Mouse (Mus musculus): ENCODE measurements around the gene Dmtf1.
A peak's percentile ranks its signal among the peaks of the same experiment; 100 is the strongest.
"Not testable (repeated sequence)": the region's sequence is repeated elsewhere in the genome, so short reads cannot be mapped to it uniquely, and the experiment has no call there.

Gene Dmtf1

DNA sequence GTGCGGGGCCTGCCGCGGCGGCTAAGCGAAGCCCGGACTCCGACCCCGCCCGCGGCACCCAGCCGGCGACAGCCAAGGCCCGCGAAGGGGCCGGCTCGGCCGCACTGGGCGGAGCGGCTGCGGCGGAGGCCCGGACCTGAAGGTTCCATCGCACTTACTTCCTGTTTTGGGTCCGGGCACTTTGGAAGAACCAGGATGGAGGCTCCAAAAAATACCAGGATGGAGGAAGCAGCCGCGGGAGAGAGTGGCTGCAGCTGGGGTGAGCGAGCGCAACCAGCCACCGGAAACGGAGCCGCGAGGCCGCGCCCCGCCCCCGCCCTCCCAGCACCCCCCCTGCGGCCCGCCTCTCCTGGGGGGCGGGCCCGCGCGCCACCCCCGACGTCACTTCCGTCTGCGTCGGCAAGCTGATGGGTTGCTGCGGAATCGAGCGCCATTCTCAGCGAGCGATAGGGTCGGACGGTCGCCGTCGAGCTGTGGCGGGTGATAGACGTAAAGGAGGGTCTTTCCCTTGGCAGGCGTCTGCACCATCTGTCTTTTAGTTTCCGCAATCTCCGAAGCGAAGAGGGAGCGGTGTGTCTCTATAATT is at the start of gene Dmtf1:
Gene Dmtf1 (minus strand): TSS at position 321 of the 586 bp plus-strand sequence.
- peak; percentile 91 to 94 for DNase-seq

GRCm38 (mm10) chr5:9186467-9186866 is 24.9 kb upstream of the Dmtf1 start:
- DNase-seq: no peak

DNA sequence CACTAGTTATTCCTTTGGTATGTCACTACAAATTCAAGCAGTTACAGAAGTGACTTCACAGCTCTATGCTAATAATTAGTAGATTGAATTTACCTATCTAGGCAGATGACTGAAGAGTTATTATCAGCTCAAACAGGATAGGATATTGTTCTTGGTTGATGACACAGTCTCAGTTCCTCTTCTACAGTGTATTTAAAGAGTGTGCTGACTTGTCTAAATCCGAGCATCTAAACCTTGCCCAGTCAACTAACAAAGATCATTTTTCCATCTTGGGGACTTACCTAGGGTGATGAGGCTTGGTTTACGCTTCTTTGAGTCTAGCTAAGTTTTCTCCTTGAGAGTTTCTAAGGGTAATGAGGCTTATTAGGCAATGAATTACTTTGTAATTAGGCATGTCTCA is 11.7 kb upstream of the Dmtf1 start:
- no peak for DNase-seq

DNA sequence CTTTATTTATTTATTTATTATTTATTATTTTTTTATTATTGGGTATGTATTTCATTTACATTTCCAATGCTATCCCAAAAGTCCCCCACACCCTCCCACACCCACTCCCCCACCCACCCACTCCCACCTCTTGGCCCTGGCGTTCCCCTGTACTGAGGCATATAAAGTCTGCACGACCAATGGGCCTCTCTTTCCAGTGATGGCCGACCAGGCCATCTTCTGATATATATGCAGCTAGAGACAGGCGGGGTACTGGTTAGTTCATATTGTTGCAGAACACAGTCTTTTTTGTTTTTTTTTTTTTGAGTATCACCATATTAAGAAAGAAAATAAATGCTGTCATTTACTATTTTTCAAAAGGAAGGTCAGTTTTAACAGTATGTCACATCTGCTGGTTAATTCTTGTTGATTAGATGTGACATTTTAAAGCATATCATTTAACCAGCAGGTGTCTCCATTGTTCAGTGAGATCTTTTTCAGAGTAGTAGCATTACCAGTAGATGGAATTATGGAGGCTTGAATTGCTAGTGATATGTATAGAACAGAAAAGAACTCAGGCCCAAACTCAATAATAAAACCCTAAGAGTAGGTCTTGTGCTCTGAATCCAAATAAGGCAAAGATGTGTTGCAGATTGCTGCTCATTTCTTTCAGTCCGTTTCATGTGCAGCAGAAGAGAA is 7.9 kb upstream of the Dmtf1 start:
- not testable (repeated sequence) for DNase-seq

DNA sequence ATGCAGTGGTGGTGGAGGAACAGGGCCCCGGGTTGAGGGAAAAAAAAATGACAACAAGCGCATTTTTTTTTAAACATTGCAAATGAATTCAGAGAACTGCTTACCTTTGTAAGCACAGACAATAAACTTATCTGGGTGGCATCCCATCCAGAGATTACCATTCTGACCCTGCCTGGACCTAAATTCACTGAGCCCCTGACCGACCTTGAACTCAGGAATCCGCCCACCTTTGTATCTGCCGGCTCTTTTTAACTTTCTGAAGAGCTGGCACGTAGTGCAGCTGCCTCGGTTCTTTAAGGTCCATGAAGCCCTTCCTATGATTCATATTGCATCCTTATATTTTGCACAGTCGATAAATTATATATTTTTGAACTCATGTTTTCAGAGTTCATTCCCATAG is 4.8 kb upstream of the Dmtf1 start:
- no peak for DNase-seq

DNA sequence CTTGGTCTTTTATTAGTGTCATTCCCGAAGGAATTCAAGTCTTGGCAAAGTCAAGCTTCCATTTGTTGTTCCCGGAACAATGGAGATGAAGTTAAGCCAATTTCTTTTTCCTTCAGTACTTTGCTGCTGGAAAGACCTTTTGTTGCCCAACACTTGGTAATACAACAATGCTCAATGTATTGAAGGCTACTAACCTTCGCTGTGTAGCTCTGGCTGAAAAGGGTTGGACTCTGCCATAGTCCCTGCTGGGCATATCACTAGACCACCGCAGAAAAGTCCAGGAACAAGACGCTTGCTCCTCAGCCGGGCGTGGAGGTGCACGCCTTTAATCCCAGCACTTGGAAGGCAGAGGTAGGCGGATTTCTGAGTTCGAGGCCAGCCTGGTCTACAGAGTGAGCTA is 3.6 kb upstream of the Dmtf1 start:
- DNase-seq: not testable (repeated sequence)

GRCm38 (mm10) chr5:9163411-9163810 is 1.8 kb upstream of the Dmtf1 start:
- DNase-seq: no peak

DNA sequence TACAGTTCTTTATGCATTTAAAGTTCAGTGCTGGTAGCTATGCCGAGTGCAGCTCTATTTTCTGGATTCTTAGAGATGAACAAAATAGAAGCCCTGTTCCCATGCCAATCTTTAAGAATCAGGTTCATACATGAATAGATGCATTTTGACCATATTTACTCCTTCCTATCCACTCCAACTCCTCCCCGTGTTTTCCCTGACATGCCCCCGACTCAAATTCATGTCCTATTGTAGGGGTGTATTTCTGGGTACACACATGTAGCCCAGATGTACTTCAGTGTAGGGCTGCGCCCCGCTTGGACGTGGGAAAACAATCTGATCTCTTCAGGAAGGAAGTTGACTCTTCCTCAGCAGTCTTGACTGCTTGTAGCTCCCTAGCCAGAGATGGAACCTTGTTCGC is 512 bp upstream of the Dmtf1 start:
- peak; percentile 6 to 34 for DNase-seq

DNA sequence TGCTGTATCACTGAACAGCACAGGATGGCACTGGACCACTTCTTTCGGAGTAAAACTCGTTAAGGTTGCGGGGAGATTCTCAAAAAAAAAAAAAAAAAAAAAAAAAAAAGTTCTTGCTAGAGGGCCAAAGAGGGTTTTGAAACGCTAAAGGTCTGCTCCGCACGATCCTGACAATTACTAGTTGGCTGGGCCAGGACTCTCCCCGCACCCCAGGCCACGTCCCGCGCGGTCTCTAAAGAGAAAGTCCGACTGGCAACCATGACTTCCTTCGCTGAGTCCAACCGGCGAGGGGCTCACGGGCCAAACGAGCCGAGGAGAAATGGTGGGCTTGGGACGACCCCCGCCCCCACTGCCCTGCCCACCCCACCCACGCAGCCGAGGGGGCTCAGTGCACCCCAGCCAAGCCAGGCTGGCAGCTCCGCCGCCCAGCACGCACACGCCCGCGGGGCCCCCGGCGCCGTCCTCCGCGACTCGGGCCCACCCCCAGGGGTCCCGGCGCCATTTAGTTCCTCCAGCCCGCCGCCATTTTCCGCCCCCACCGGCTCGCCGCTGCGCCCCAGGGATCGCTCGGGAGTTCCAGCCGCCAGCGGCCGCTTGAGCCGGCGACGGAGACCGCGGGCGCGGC is 633 bp downstream of the Dmtf1 start:
- peak; percentile 60 to 75 for DNase-seq

GRCm38 (mm10) chr5:9157336-9157735 is 4.2 kb downstream of the Dmtf1 start:
- DNase-seq: no peak

DNA sequence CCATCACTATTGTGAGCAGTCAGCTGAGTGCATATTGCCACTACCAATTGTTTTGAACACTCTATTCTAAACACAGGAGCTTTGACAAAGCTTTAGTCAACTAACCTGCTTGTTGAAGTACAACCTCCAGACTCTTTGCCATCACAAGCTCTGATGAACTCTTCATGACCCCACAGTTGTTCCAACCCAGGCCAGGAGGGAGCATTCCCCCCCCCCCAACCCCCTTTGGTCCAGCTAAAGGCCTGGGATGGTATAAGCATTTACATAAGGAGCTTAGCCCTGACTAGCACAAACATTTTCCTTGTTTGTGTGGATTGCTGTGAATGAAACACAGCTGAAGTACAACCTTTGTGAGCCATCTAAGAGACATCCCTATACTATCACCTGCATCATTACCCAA is 4.8 kb downstream of the Dmtf1 start:
- no peak for DNase-seq

DNA sequence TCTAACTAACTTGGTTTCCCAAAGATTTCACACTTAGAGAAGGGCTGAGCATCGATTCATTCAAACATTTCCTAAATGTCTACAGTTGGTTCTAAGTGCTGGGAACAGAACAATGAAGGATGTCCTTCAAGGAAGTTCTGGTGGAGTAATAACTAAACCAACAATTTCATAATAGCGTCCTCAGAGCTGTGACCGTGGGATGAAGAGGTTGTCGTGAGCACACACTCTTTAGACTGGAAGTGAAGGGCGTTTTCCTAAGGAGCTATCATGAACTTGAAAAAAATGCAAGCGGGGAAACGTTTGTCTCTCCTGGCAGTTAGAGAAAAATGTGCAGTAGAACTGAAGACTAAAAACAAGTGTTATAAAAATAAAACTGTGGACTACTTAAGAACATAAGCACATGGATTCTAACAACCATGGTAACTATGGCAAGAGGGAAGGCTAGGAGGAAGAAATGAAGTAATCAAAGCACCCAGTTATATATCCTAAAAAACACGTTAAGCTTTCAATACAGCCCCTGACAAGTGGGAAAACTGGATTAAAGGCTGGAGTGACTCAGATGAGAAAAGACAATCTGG is 12.2 kb downstream of the Dmtf1 start:
- DNase-seq: no peak

DNA sequence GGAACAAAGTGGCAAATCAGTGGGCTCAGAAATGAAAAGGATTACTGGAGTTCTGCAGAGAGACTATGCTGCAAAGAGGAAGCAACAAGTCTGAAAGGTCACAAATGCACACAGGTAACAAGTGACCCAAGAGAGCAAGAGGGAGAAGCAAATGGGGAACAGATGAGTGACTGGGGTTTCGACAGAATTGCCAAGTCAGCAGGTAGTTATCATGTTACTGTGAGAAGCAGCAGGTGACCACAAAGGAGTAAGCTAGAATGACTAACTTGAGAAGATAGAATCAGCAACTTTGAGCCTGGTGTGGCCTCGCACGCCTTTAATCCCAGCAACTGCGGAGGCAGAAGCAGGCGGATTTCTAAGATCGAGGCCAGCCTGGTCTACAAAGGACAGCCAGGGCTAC is 19.2 kb downstream of the Dmtf1 start:
- no peak for DNase-seq

- DNase-seq: no peak
Observed at GRCm38 (mm10) chr5:9140724-9141123, 20.9 kb downstream of the Dmtf1 start.

DNA sequence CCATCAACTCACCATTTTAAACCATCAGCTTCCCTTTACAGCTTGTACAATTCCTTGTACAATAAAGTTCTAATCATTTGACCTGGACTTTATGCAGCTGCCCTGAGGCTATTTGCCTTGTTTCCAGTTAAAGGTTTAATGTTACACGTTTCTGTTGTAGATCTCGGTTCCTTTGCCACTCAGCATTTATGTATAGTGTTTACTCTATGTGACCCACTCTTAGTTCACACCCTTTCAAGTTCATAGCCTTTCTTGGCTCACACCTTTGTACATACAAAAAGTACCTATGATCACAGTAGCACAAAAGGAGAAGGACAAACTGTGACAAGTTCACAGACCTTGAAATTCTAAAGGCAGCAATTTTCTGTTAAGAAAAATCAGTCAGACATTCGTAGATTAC is 26.0 kb downstream of the Dmtf1 start:
- DNase-seq: no peak

- DNase-seq: no peak
Observed at GRCm38 (mm10) chr5:9131786-9132185, 29.8 kb downstream of the Dmtf1 start.

DNA sequence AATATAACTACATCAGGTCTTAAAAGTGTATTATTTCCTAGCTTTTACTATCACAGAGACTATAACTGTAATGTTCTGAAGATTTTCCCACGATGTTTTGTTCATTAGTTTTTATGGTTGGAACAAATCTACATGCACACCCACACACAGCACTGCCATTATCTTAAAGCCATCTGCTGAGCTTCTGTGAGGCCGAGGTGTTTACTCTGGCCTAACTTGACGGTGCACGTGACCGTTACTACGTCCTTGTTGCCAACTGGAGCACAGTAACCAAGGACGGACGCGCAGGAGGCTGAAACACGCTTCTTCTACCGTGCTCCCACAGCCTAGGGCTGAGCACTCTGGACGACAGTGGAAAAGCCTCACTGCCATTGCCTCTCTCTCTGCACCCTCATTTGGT is 33.0 kb downstream of the Dmtf1 start:
- no peak for DNase-seq

DNA sequence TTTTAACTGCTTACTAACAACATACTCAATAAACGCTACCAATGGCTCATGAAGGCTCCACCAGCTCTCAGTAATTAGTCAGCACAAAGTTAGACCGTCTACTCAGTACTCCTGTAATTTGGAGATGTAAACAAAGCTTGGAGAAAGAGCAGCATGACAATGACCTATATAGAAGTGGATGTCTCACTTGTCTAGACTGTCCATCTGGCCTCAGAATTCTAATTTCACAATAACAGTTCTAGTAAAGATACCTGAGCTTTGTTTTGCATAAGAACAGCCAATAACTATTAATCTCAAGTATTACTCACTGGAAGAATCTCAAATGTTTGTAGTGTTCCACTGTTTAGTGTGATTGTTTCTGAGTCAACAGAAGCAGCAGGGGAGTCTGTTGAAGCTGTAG is 37.4 kb downstream of the Dmtf1 start:
- DNase-seq: no peak

DNA sequence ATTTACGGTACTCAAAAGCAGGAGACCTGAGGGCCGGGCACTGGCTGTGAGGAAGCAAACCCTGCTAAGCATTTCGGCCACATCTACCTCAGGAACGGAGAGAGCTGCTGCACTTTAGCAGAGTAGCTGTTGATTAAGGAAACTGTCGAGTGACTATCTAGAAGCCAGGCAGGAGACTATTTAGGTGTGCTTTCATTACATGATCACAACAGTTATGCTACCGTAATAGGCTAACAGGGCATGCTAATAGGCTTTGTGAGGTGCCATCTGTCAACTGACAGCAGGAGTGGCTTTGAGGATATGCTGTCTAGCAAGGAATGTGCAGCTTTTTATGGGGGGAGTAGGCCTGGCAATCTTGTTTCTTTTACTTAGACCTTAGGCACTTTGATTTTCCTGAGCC is 47.4 kb downstream of the Dmtf1 start:
- DNase-seq: no peak

GRCm38 (mm10) chr5:9111759-9112158 is 49.8 kb downstream of the Dmtf1 start:
- peak; percentile 52 to 69 for DNase-seq

GRCm38 (mm10) chr5:9111285-9111684 is 50.3 kb downstream of the Dmtf1 start:
- DNase-seq: no peak

- DNase-seq: peak in 1 of 2 experiments; percentile 14
Observed at GRCm38 (mm10) chr5:9109582-9109981, 52.0 kb downstream of the Dmtf1 start.

DNA sequence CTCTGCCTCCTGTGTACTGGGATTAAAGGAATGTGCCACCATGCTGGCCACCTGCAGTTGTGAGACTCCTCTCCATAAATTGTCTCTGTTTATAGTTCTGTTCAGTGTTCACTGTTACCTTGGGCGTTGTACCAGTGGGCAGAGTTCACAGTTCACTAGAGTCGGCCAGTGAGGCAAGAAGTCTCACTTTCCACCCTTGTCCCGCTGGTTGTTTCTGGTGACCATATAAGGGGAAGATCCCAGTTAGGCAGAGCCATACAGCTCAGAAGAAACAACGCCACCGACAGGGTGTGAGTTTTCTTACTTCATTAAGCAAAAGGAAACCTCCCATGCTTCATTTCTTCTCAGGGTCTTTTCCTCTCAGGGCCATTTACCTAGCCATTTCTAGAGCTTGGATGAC is 53.1 kb downstream of the Dmtf1 start:
- peak in 1 of 2 experiments; percentile 18 for DNase-seq

Measured in kidney, postnatal 4 days (tissue).